Mouse (Mus musculus) macrophage (primary cell): ENCODE results near the gene Mcm5. TPM values are rescaled to one million over a fixed set of nuclear protein-coding genes. Genes with fewer than 3 reads are reported as not detected.

ENCODE experiments used
- H3K27ac ChIP-seq: fragments of 350-480 bp; formaldehyde crosslinking; 2 replicates; pipeline ENCODE4 v1.9.0; 2021
- H3K36me3 ChIP-seq: fragments of 350-480 bp; formaldehyde crosslinking; 2 replicates; pipeline ENCODE4 v1.9.0; 2021; ENCODE audit errors: inconsistent target
- H3K4me3 ChIP-seq: fragments of 350-480 bp; formaldehyde crosslinking; 2 replicates; pipeline ENCODE4 v1.9.0; 2021; ENCODE audit errors: inconsistent target
- H3K79me2 ChIP-seq: fragments of 350-480 bp; formaldehyde crosslinking; 2 replicates; pipeline ENCODE4 v1.9.0; 2021; ENCODE audit errors: inconsistent target
- WGBS: methylation state at CpG from one replicate; pipeline ENCODE4 v1.1.7; 2026; ENCODE audit warnings: inconsistent platforms; ENCODE audit not compliant: missing documents; 5-methylcytosine and 5-hydroxymethylcytosine counted together
- polyA plus RNA-seq: library from polyadenylated mRNA; stranded (reverse); fragments of 250-400 nt; gene quantifications from 3 replicates; pipeline ENCODE4 v1.2.4, GENCODE M21; 2018; ENCODE audit warnings: inconsistent platforms

Mcm5 gene
- polyA plus RNA-seq, 1 experiment from 2014 or later: 25.7 TPM

GRCm38 (mm10) chr8:75132485-75132884 is 23.1 kb downstream of the Mcm5 start:
- WGBS: 27% methylated on average over 3 of the region's 3 CpGs
- Histone ChIP-seq H3K79me2 (no peaks in the 10 kb centered on the region), H3K36me3 (peaks cover 4% of the 10 kb centered on the region; the same call in 1 of the 2 replicates)

GRCm38 (mm10) chr8:75133399-75133798 is 24.0 kb downstream of the Mcm5 start:
- WGBS: 100% methylated on average over 2 of the region's 2 CpGs
- H3K4me3 ChIP-seq: no peak overlapping the region
- H3K36me3 ChIP-seq: peaks cover 4% of the 10 kb centered on the region; the same call in 1 of the 2 replicates
- H3K79me2 ChIP-seq: no peaks in the 10 kb centered on the region
- H3K27ac ChIP-seq: no peak overlapping the region

More at GRCm38 (mm10) chr8:75132485-75132884, 23.1 kb downstream of the Mcm5 start:
- Histone ChIP-seq H3K27ac (no peak overlapping the region), H3K4me3 (no peak overlapping the region)

- 62% methylated on average over 2 of the region's 2 CpGs for WGBS
- Histone ChIP-seq H3K4me3 (no peak overlapping the region), H3K79me2 (no peaks in the 10 kb centered on the region), H3K36me3 (no peaks in the 10 kb centered on the region), H3K27ac (no peak overlapping the region)
Measured at GRCm38 (mm10) chr8:75134603-75135391, 25.4 kb downstream of the Mcm5 start.

- WGBS: 45% methylated on average over 1 of the region's 1 CpGs
- no peak overlapping the region for H3K27ac ChIP-seq
- no peak overlapping the region for H3K4me3 ChIP-seq
- no peaks in the 10 kb centered on the region for H3K79me2 ChIP-seq
- no peaks in the 10 kb centered on the region for H3K36me3 ChIP-seq
Measured at GRCm38 (mm10) chr8:75135756-75136155, 26.4 kb downstream of the Mcm5 start.

- Histone ChIP-seq H3K36me3 (no peaks in the 10 kb centered on the region), H3K27ac (no peak overlapping the region)
- WGBS: 63% methylated on average over 2 of the region's 2 CpGs
Measured at GRCm38 (mm10) chr8:75136256-75136655, 26.9 kb downstream of the Mcm5 start.

GRCm38 (mm10) chr8:75137536-75137935 is 28.2 kb downstream of the Mcm5 start:
- Histone ChIP-seq H3K27ac (no peak overlapping the region), H3K36me3 (no peaks in the 10 kb centered on the region), H3K4me3 (no peak overlapping the region), H3K79me2 (no peaks in the 10 kb centered on the region)
- WGBS: 87% methylated on average over 3 of the region's 3 CpGs

More at GRCm38 (mm10) chr8:75136256-75136655, 26.9 kb downstream of the Mcm5 start:
- Histone ChIP-seq H3K79me2 (no peaks in the 10 kb centered on the region), H3K4me3 (no peak overlapping the region)

GRCm38 (mm10) chr8:75150911-75151610 is 41.7 kb downstream of the Mcm5 start:
- Histone ChIP-seq H3K79me2 (no peaks in the 10 kb centered on the region), H3K36me3 (no peaks in the 10 kb centered on the region), H3K27ac (no peak overlapping the region), H3K4me3 (no peak overlapping the region)
- 60% methylated on average over 5 of the region's 5 CpGs for WGBS

- WGBS: 91% methylated on average over 4 of the region's 4 CpGs
- no peak overlapping the region for H3K27ac ChIP-seq
- H3K4me3 ChIP-seq: no peak overlapping the region
Measured at GRCm38 (mm10) chr8:75151743-75152142, 42.4 kb downstream of the Mcm5 start.

GRCm38 (mm10) chr8:75152505-75153082 is 43.2 kb downstream of the Mcm5 start:
- H3K79me2 ChIP-seq: no peaks in the 10 kb centered on the region
- no peak overlapping the region for H3K27ac ChIP-seq
- H3K4me3 ChIP-seq: no peak overlapping the region
- no peaks in the 10 kb centered on the region for H3K36me3 ChIP-seq
- WGBS: 45% methylated on average over 2 of the region's 2 CpGs

More at GRCm38 (mm10) chr8:75151743-75152142, 42.4 kb downstream of the Mcm5 start:
- no peaks in the 10 kb centered on the region for H3K79me2 ChIP-seq
- H3K36me3 ChIP-seq: no peaks in the 10 kb centered on the region

- H3K36me3 ChIP-seq: no peaks in the 10 kb centered on the region
- 42% methylated on average over 5 of the region's 5 CpGs for WGBS
Measured at GRCm38 (mm10) chr8:75154855-75155478, 45.6 kb downstream of the Mcm5 start.

GRCm38 (mm10) chr8:75155740-75156322 is 46.5 kb downstream of the Mcm5 start:
- H3K36me3 ChIP-seq: no peaks in the 10 kb centered on the region
- H3K27ac ChIP-seq: no peak overlapping the region
- H3K79me2 ChIP-seq: no peaks in the 10 kb centered on the region
- 91% methylated on average over 2 of the region's 2 CpGs for WGBS
- H3K4me3 ChIP-seq: no peak overlapping the region

More at GRCm38 (mm10) chr8:75154855-75155478, 45.6 kb downstream of the Mcm5 start:
- Histone ChIP-seq H3K27ac (no peak overlapping the region), H3K4me3 (no peak overlapping the region), H3K79me2 (no peaks in the 10 kb centered on the region)

GRCm38 (mm10) chr8:75157471-75158230 is 48.3 kb downstream of the Mcm5 start:
- Histone ChIP-seq H3K79me2 (no peaks in the 10 kb centered on the region), H3K4me3 (no peak overlapping the region), H3K36me3 (no peaks in the 10 kb centered on the region), H3K27ac (no peak overlapping the region)
- WGBS: 79% methylated on average over 7 of the region's 7 CpGs

GRCm38 (mm10) chr8:75169363-75169762 is 60.0 kb downstream of the Mcm5 start:
- Histone ChIP-seq H3K36me3 (no peaks in the 10 kb centered on the region), H3K4me3 (no peak overlapping the region), H3K79me2 (no peaks in the 10 kb centered on the region), H3K27ac (no peak overlapping the region)
- 89% methylated on average over 5 of the region's 5 CpGs for WGBS
